Mouse (Mus musculus): Measurements from ENCODE around the gene Bcl11b. TPM values are rescaled to one million over a fixed set of nuclear protein-coding genes. Genes with fewer than 3 reads are reported as not detected.
A peak's percentile ranks its signal among the peaks of the same experiment; 100 is the strongest.

The Bcl11b gene
- polyA plus RNA-seq, 1 experiment from 2014 or later: 33.5 TPM

- ATAC-seq (ENCODE audit: low read depth): peak; percentile 75
- peak overlapping the region; percentile 63 for H3K9ac ChIP-seq
- peak overlapping the region; percentile 95 for H3K4me3 ChIP-seq
- 0 out of 2 replicates have a peak overlapping the region, but pooled peaks have one; percentile 39 for H3K27ac ChIP-seq (replicated peaks)
- H3K36me3 ChIP-seq: no peaks in the 10 kb centered on the region
- peaks cover 9% of the 10 kb centered on the region; the same call in 1 of the 2 replicates for H3K27me3 ChIP-seq
- peak overlapping the region; percentile 87 for H3K4me2 ChIP-seq
- H3K9me3 ChIP-seq: no peaks in the 10 kb centered on the region
- WGBS: 1% methylated on average over 51 of the region's 56 CpGs
- H3K4me1 ChIP-seq (replicated peaks): peaks cover 45% of the 10 kb centered on the region
Measured at GRCm38 (mm10) chr12:108005816-108006626, 2.6 kb upstream of the Bcl11b start.

GRCm38 (mm10) chr12:108005488-108005800 lies 2.0 kb upstream of the Bcl11b start:
- peaks cover 48% of the 10 kb centered on the region for H3K4me1 ChIP-seq (replicated peaks)
- H3K9ac ChIP-seq: peak overlapping the region; percentile 60
- peak overlapping the region; percentile 87 for H3K4me2 ChIP-seq
- no peaks in the 10 kb centered on the region for H3K36me3 ChIP-seq
- H3K9me3 ChIP-seq: no peaks in the 10 kb centered on the region
- WGBS: 5% methylated on average over 14 of the region's 14 CpGs
- ATAC-seq (ENCODE audit: low read depth): no peak
- H3K27me3 ChIP-seq: peaks cover 9% of the 10 kb centered on the region; the same call in 1 of the 2 replicates
- H3K4me3 ChIP-seq: peak overlapping the region; percentile 95
- H3K27ac ChIP-seq (replicated peaks): peak overlapping the region; percentile 14

GRCm38 (mm10) chr12:108004701-108005487 lies 1.5 kb upstream of the Bcl11b start:
- peak overlapping the region; percentile 95 for H3K4me3 ChIP-seq
- no peaks in the 10 kb centered on the region for H3K9me3 ChIP-seq
- peaks cover 13% of the 10 kb centered on the region; the same call in 1 of the 2 replicates for H3K27me3 ChIP-seq
- no peaks in the 10 kb centered on the region for H3K36me3 ChIP-seq
- peak overlapping the region; percentile 87 for H3K4me2 ChIP-seq
- ATAC-seq (ENCODE audit: low read depth): no peak
- peaks cover 49% of the 10 kb centered on the region for H3K4me1 ChIP-seq (replicated peaks)
- WGBS: under 1% methylated on average over 43 of the region's 43 CpGs
- H3K27ac ChIP-seq (replicated peaks): peak overlapping the region; percentile 14
- peak overlapping the region; percentile 60 for H3K9ac ChIP-seq

- peak overlapping the region; percentile 95 for H3K4me3 ChIP-seq
- peak overlapping the region; percentile 99 for H3K27ac ChIP-seq (replicated peaks)
- peak overlapping the region; percentile 87 for H3K4me2 ChIP-seq
- peak; percentile 57 for ATAC-seq (ENCODE audit: low read depth)
- H3K9me3 ChIP-seq: no peaks in the 10 kb centered on the region
- H3K4me1 ChIP-seq (replicated peaks): peaks cover 50% of the 10 kb centered on the region
- 0% methylated on average over 35 of the region's 35 CpGs for WGBS
- peak overlapping the region; percentile 98 for H3K9ac ChIP-seq
- H3K27me3 ChIP-seq: peaks cover 15% of the 10 kb centered on the region; the same call in 1 of the 2 replicates
- no peaks in the 10 kb centered on the region for H3K36me3 ChIP-seq
Measured at GRCm38 (mm10) chr12:108003928-108004327, 526 bp upstream of the Bcl11b start.

GRCm38 (mm10) chr12:108002436-108003189 lies 789 bp downstream of the Bcl11b start:
- Histone ChIP-seq H3K9me3 (no peaks in the 10 kb centered on the region), H3K36me3 (no peaks in the 10 kb centered on the region), H3K9ac (peak overlapping the region; percentile 98), H3K27me3 (peaks cover 12% of the 10 kb centered on the region; the same call in 1 of the 2 replicates), H3K4me1 (replicated peaks) (peaks cover 61% of the 10 kb centered on the region), H3K4me3 (peak overlapping the region; percentile 95), H3K27ac (replicated peaks) (peak overlapping the region; percentile 99), H3K4me2 (peak overlapping the region; percentile 87)
- WGBS: 1% methylated on average over 39 of the region's 78 CpGs
- no peak for ATAC-seq (ENCODE audit: low read depth)

- no peak for ATAC-seq (ENCODE audit: low read depth)
- Histone ChIP-seq H3K4me1 (replicated peaks) (peaks cover 69% of the 10 kb centered on the region), H3K4me2 (peak overlapping the region; percentile 87), H3K27me3 (peaks cover 12% of the 10 kb centered on the region; the same call in 1 of the 2 replicates), H3K27ac (replicated peaks) (peak overlapping the region; percentile 99), H3K9ac (peak overlapping the region; percentile 98), H3K9me3 (no peaks in the 10 kb centered on the region), H3K4me3 (peak overlapping the region; percentile 95), H3K36me3 (no peaks in the 10 kb centered on the region)
- 2% methylated on average over 37 of the region's 37 CpGs for WGBS
Measured at GRCm38 (mm10) chr12:108001652-108002340, 1.6 kb downstream of the Bcl11b start.

- no peaks in the 10 kb centered on the region for H3K36me3 ChIP-seq
- peaks cover 10% of the 10 kb centered on the region; the same call in 1 of the 2 replicates for H3K27me3 ChIP-seq
- H3K9me3 ChIP-seq: no peaks in the 10 kb centered on the region
- H3K27ac ChIP-seq (replicated peaks): peak overlapping the region; percentile 99
- H3K4me2 ChIP-seq: peak overlapping the region; percentile 87
- peak overlapping the region; percentile 98 for H3K9ac ChIP-seq
- H3K4me3 ChIP-seq: peak overlapping the region; percentile 95
- H3K4me1 ChIP-seq (replicated peaks): peaks cover 69% of the 10 kb centered on the region
- WGBS: 6% methylated on average over 2 of the region's 2 CpGs
- ATAC-seq (ENCODE audit: low read depth): no peak
Measured at GRCm38 (mm10) chr12:108000715-108001080, 2.7 kb downstream of the Bcl11b start.

- Histone ChIP-seq H3K27ac (replicated peaks) (peak overlapping the region; percentile 99), H3K36me3 (no peaks in the 10 kb centered on the region), H3K9me3 (no peaks in the 10 kb centered on the region), H3K27me3 (peaks cover 6% of the 10 kb centered on the region; the same call in 1 of the 2 replicates), H3K9ac (peak overlapping the region; percentile 98), H3K4me2 (peak overlapping the region; percentile 87), H3K4me3 (peak overlapping the region; percentile 95), H3K4me1 (replicated peaks) (peaks cover 69% of the 10 kb centered on the region)
- ATAC-seq (ENCODE audit: low read depth): no peak
- WGBS: 61% methylated on average over 15 of the region's 15 CpGs
Measured at GRCm38 (mm10) chr12:107999751-108000714, 3.4 kb downstream of the Bcl11b start.

GRCm38 (mm10) chr12:107998746-107999145 lies 4.7 kb downstream of the Bcl11b start:
- H3K36me3 ChIP-seq: no peaks in the 10 kb centered on the region
- peak overlapping the region; percentile 87 for H3K4me2 ChIP-seq
- peaks cover 73% of the 10 kb centered on the region for H3K4me1 ChIP-seq (replicated peaks)
- no peak for ATAC-seq (ENCODE audit: low read depth)
- peak overlapping the region; percentile 98 for H3K9ac ChIP-seq
- H3K4me3 ChIP-seq: peak overlapping the region; percentile 95
- H3K27ac ChIP-seq (replicated peaks): peak overlapping the region; percentile 61; the same call in 1 of the 2 replicates
- 2% methylated on average over 20 of the region's 20 CpGs for WGBS
- peaks cover 6% of the 10 kb centered on the region; the same call in 1 of the 2 replicates for H3K27me3 ChIP-seq
- no peaks in the 10 kb centered on the region for H3K9me3 ChIP-seq

- H3K36me3 ChIP-seq: no peaks in the 10 kb centered on the region
- H3K9me3 ChIP-seq: no peaks in the 10 kb centered on the region
- peak overlapping the region; percentile 95 for H3K4me3 ChIP-seq
- H3K27ac ChIP-seq (replicated peaks): peak overlapping the region; percentile 61
- no peak for ATAC-seq (ENCODE audit: low read depth)
- peak overlapping the region; percentile 87 for H3K4me2 ChIP-seq
- peak overlapping the region; percentile 68 for H3K9ac ChIP-seq
- peaks cover 6% of the 10 kb centered on the region; the same call in 1 of the 2 replicates for H3K27me3 ChIP-seq
- WGBS: 33% methylated on average over 11 of the region's 11 CpGs
- H3K4me1 ChIP-seq (replicated peaks): peaks cover 82% of the 10 kb centered on the region
Measured at GRCm38 (mm10) chr12:107997901-107998300, 5.5 kb downstream of the Bcl11b start.
